Mouse (Mus musculus): ENCODE data around the gene Atrn. TPM values are rescaled to one million over a fixed set of nuclear protein-coding genes. Genes with fewer than 3 reads are reported as not detected.

Atrn gene
- polyA plus RNA-seq, 1 experiment = 16.4 TPM

GRCm38 (mm10) chr2:130906584-130907315 lies 455 bp downstream of the Atrn start:
- TF ChIP-seq CTCF (IDR thresholded peaks at IDR 0.05; ENCODE audit: insufficient read depth, low read length) (no peak), POLR2A (IDR thresholded peaks at IDR 0.05; ENCODE audit: borderline replicate concordance, extremely low read depth, low read depth, low read length) (no peak)
- DNase-seq = no peak
- H3K4me3 ChIP-seq (replicated peaks; ENCODE audit: extremely low read depth, low read depth, low read length) = peak overlapping the region; percentile 78
- under 1% methylated on average over 46 of the region's 58 CpGs for WGBS
- H3K4me1 ChIP-seq (ENCODE audit: control insufficient read depth, insufficient read depth, low read length) = peaks cover 5% of the 10 kb centered on the region; the same call in 1 of the 2 replicates

GRCm38 (mm10) chr2:130911691-130912090 lies 5.4 kb downstream of the Atrn start:
- DNase-seq = no peak
- TF ChIP-seq CTCF (IDR thresholded peaks at IDR 0.05; ENCODE audit: insufficient read depth, low read length) = no peak
- TF ChIP-seq POLR2A (IDR thresholded peaks at IDR 0.05; ENCODE audit: borderline replicate concordance, extremely low read depth, low read depth, low read length) = no peak
- Histone ChIP-seq H3K4me3 (replicated peaks; ENCODE audit: extremely low read depth, low read depth, low read length) (no peak overlapping the region), H3K4me1 (ENCODE audit: control insufficient read depth, insufficient read depth, low read length) (peaks cover 10% of the 10 kb centered on the region)
- WGBS = 73% methylated on average over 1 of the region's 1 CpGs

GRCm38 (mm10) chr2:130914873-130915272 lies 8.6 kb downstream of the Atrn start:
- peaks cover 5% of the 10 kb centered on the region for H3K4me1 ChIP-seq (ENCODE audit: control insufficient read depth, insufficient read depth, low read length)

GRCm38 (mm10) chr2:130916521-130917147 lies 10.3 kb downstream of the Atrn start:
- TF ChIP-seq POLR2A (IDR thresholded peaks at IDR 0.05; ENCODE audit: borderline replicate concordance, extremely low read depth, low read depth, low read length) (no peak), CTCF (IDR thresholded peaks at IDR 0.05; ENCODE audit: insufficient read depth, low read length) (no peak)
- Histone ChIP-seq H3K4me3 (replicated peaks; ENCODE audit: extremely low read depth, low read depth, low read length) (no peak overlapping the region), H3K4me1 (ENCODE audit: control insufficient read depth, insufficient read depth, low read length) (peaks cover 5% of the 10 kb centered on the region)
- WGBS = 43% methylated on average over 3 of the region's 3 CpGs
- no peak for DNase-seq

More at GRCm38 (mm10) chr2:130914873-130915272, 8.6 kb downstream of the Atrn start:
- no peak overlapping the region for H3K4me3 ChIP-seq (replicated peaks; ENCODE audit: extremely low read depth, low read depth, low read length)
- TF ChIP-seq CTCF (IDR thresholded peaks at IDR 0.05; ENCODE audit: insufficient read depth, low read length) (no peak), POLR2A (IDR thresholded peaks at IDR 0.05; ENCODE audit: borderline replicate concordance, extremely low read depth, low read depth, low read length) (no peak)
- DNase-seq = no peak
- WGBS = 78% methylated on average over 1 of the region's 1 CpGs

- 84% methylated on average over 1 of the region's 1 CpGs for WGBS
- no peak overlapping the region for H3K4me3 ChIP-seq (replicated peaks; ENCODE audit: extremely low read depth, low read depth, low read length)
- H3K4me1 ChIP-seq (ENCODE audit: control insufficient read depth, insufficient read depth, low read length) = peaks cover 5% of the 10 kb centered on the region
- no peak for TF ChIP-seq CTCF (IDR thresholded peaks at IDR 0.05; ENCODE audit: insufficient read depth, low read length)
- no peak for TF ChIP-seq POLR2A (IDR thresholded peaks at IDR 0.05; ENCODE audit: borderline replicate concordance, extremely low read depth, low read depth, low read length)
- no peak for DNase-seq
These were observed 11.4 kb downstream of the Atrn start for GRCm38 (mm10) chr2:130917686-130918085.

GRCm38 (mm10) chr2:130919062-130919593 lies 12.8 kb downstream of the Atrn start:
- no peak overlapping the region for H3K4me3 ChIP-seq (replicated peaks; ENCODE audit: extremely low read depth, low read depth, low read length)
- H3K4me1 ChIP-seq (ENCODE audit: control insufficient read depth, insufficient read depth, low read length) = peaks cover 5% of the 10 kb centered on the region
- WGBS = 63% methylated on average over 5 of the region's 5 CpGs
- TF ChIP-seq CTCF (IDR thresholded peaks at IDR 0.05; ENCODE audit: insufficient read depth, low read length) = no peak
- no peak for TF ChIP-seq POLR2A (IDR thresholded peaks at IDR 0.05; ENCODE audit: borderline replicate concordance, extremely low read depth, low read depth, low read length)
- no peak for DNase-seq

- TF ChIP-seq POLR2A (IDR thresholded peaks at IDR 0.05; ENCODE audit: borderline replicate concordance, extremely low read depth, low read depth, low read length) (no peak), CTCF (IDR thresholded peaks at IDR 0.05; ENCODE audit: insufficient read depth, low read length) (no peak)
These were observed 18.7 kb downstream of the Atrn start for GRCm38 (mm10) chr2:130924950-130925349.

GRCm38 (mm10) chr2:130928031-130928430 lies 21.7 kb downstream of the Atrn start:
- no peak for DNase-seq
- TF ChIP-seq POLR2A (IDR thresholded peaks at IDR 0.05; ENCODE audit: borderline replicate concordance, extremely low read depth, low read depth, low read length) (no peak), CTCF (IDR thresholded peaks at IDR 0.05; ENCODE audit: insufficient read depth, low read length) (no peak)

More at GRCm38 (mm10) chr2:130924950-130925349, 18.7 kb downstream of the Atrn start:
- no peak for DNase-seq
- H3K4me1 ChIP-seq (ENCODE audit: control insufficient read depth, insufficient read depth, low read length) = no peaks in the 10 kb centered on the region
- H3K4me3 ChIP-seq (replicated peaks; ENCODE audit: extremely low read depth, low read depth, low read length) = no peak overlapping the region
- WGBS = 54% methylated on average over 2 of the region's 2 CpGs

GRCm38 (mm10) chr2:130928530-130928929 lies 22.2 kb downstream of the Atrn start:
- DNase-seq = no peak
- no peaks in the 10 kb centered on the region for H3K4me1 ChIP-seq (ENCODE audit: control insufficient read depth, insufficient read depth, low read length)
- no peak overlapping the region for H3K4me3 ChIP-seq (replicated peaks; ENCODE audit: extremely low read depth, low read depth, low read length)
- TF ChIP-seq CTCF (IDR thresholded peaks at IDR 0.05; ENCODE audit: insufficient read depth, low read length) (no peak), POLR2A (IDR thresholded peaks at IDR 0.05; ENCODE audit: borderline replicate concordance, extremely low read depth, low read depth, low read length) (no peak)

More at GRCm38 (mm10) chr2:130928031-130928430, 21.7 kb downstream of the Atrn start:
- H3K4me3 ChIP-seq (replicated peaks; ENCODE audit: extremely low read depth, low read depth, low read length) = no peak overlapping the region
- WGBS = 86% methylated on average over 4 of the region's 4 CpGs
- H3K4me1 ChIP-seq (ENCODE audit: control insufficient read depth, insufficient read depth, low read length) = no peaks in the 10 kb centered on the region

Measured in lung, adult 2 months (tissue).